Mouse (Mus musculus) ovary, postnatal 36 days (tissue): ENCODE results near the gene Gkap1.

Experiments
- DNase-seq: peaks from one replicate; pipeline ENCODE4 v3.0.0; 2022; ENCODE audit warnings: low spot score, mixed read lengths

Gene Gkap1

DNA sequence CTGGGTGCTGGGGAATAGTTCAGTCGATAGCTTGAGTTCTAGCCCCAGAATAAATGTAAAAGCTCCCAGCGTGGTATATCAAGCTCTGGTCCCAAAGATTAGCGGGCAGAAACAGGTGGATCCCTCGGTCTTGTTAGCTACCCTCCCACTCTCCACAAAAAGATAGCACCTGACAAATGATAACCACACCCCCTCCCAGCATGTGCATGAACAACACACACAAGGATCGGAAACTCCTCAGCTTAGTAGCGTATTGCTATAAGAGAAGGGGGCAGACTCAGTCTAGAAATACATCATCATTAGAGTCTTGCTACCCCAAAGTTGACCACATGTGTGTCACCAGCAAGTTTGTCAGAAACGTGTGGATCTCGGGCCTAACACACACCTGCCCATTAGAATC, at the start of gene Gkap1:
Gene Gkap1, minus strand, starts transcription at position 101 of the 400 bp plus-strand sequence.
- DNase-seq, result no peak

- no peak for DNase-seq
Measured at GRCm38 (mm10) chr13:58317768-58318167, 42.3 kb upstream of the Gkap1 start.

GRCm38 (mm10) chr13:58314991-58315390, 39.5 kb upstream of the Gkap1 start:
- DNase-seq, result no peak

GRCm38 (mm10) chr13:58313758-58314157, 38.3 kb upstream of the Gkap1 start:
- DNase-seq, result no peak

DNA sequence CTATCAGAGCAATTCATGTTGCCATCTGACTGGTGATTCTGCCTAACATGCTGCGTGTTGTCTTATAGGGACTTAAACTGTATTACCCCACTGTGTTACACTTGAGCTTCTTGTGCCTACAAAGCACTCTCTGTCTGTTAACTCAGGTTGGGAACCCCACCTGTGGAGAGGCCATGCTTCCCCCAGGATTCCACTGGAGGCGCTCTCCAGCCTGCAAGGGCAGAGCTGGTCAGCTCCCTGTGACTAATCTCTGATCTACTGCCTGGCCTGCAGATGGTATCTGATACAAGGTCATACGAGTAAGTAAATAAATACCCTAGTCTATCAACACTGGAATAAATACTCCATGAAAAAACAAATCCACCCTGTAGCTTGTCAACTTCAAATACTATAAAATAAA, 35.9 kb upstream of the Gkap1 start:
- DNase-seq, result no peak

DNA sequence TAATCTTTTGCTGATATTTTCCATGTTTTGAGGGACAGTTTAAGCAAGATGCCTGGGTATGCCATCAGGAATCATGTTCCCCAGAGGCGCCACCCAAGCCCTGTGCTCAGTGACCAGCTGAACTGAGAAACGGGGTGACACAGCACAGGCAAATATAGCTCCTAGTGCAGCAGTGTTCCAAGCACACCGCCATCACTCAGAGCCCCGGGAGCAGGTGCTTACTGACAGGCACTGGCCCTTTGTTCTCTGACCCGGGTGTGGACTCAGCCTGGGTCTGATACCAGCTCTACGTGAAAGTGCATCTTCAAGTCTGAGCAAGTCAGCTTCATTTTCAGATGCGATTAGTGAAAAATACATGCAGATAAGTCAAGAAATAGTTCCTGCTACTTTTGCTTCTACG, 34.0 kb upstream of the Gkap1 start:
- DNase-seq, result no peak

GRCm38 (mm10) chr13:58307453-58307852, 32.0 kb upstream of the Gkap1 start:
- no peak for DNase-seq

DNA sequence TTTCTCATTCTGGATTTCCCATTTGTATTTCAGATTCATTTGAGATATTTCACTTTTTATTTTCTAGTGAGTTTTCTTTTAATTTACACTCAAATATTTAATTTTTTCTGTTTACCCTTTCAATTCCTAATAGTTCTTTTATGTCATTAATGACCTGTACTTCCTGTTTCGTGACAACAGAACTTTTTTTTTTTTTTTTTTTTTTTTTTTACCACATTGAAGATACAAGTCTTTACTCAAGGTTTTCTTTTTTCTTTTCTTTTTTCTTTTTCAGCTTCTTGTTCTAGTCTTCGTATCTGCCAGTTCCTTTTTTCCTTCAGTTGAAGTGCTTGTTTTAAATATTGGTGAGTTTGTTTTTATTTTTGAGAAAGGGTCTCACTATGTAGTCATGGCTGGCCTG, 29.7 kb upstream of the Gkap1 start:
- no peak for DNase-seq

DNA sequence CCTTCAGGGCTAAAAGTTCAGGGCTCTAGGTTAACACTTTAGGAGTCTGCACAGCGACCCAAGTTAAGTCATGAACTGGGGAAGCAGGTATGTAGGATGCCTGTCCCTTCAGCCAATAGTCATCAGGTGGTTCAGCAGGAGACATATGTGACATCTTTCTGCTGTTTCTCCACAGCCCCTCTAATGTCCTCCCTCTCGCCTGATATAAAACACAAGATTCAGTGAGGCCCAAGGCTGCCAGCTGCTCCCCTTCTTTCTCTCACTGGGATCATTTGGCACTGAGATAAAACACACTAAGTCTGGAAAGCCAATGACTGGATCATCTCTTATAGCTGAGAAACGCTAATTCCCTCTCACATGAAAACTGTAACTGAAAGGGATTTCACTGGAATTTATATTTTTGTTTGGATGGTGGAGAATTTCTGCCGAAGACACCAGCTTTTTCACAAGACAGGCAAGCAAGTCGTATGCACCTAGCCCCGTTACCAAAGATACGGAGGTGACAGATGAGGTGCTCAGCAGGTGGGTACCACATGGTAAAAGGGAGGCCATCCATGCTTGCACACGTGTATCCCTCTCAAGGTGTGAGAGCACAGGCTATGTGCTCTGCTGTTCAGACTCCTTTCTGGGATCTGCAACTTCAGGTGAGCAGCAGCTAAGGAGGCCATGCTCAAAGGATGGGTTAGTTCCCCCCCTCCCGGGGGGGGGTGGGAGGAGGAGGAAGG, 27.1 kb upstream of the Gkap1 start:
- no peak for DNase-seq

- no peak for DNase-seq
Measured at GRCm38 (mm10) chr13:58301961-58302360, 26.5 kb upstream of the Gkap1 start.

DNA sequence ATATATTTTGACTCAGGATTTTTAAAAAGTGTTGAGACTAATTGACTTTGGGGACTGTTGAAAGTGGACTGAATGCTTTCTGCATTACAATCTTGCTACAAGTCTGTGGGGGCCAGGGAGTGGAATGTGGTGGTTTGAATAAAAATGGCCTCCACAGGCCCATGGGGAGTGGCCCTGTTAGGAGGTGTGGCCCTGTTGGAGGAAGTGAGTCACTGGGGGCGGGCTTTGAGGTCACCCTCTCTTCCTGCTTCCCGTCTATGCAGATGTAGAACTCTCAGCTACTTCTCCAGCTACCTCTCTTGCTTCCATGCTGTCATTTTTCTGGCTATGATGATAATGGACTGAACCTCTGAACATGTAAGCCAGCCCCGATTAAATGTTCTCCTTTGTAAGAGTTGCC, 23.3 kb upstream of the Gkap1 start:
- no peak for DNase-seq

DNA sequence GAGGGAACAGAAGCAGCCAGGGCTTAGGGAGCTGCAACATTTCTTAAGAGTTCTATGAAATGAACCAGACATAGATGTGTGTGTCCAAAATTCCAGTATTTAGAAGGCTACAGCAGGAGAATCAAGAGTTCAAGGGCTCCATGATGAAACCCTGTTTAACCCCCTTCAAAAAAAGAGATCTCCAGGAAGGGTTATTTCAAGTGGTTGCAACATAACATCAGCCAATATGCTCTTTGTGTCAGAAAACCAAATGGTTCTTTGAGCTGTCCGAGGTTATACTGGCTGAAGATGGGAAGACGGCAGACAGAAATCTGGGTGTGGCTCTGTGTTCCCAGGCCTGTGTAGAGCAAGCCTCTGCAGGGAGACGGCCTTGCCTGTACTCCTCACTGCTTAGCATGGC, 20.1 kb upstream of the Gkap1 start:
- DNase-seq, result no peak

- no peak for DNase-seq
Measured at GRCm38 (mm10) chr13:58292811-58293210, 17.3 kb upstream of the Gkap1 start.

- DNase-seq, result no peak
Measured at GRCm38 (mm10) chr13:58289308-58289707, 13.8 kb upstream of the Gkap1 start.

- DNase-seq, result peak; percentile 84
Measured at GRCm38 (mm10) chr13:58287822-58288221, 12.3 kb upstream of the Gkap1 start.

GRCm38 (mm10) chr13:58283466-58283865, 8.0 kb upstream of the Gkap1 start:
- no peak for DNase-seq

DNA sequence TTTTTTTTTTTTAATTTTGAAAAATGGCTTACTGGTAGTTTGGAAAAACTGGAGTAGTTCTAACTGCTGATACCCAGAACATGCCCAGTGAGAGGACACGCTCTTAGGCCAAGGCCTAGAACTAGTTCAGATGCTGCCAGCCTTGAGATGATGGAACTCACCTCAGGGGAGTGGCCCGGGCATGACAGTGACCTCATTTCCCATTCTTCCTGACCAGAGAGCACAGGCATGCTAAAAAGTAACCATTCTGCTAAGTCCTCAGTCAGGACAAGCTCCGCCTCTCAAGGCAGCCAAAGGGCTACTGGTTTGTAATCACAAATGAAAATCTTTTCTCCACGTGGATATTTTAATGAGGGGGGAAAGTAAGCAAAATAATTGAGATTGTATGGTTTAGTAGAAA, 6.4 kb upstream of the Gkap1 start:
- DNase-seq, result no peak

DNA sequence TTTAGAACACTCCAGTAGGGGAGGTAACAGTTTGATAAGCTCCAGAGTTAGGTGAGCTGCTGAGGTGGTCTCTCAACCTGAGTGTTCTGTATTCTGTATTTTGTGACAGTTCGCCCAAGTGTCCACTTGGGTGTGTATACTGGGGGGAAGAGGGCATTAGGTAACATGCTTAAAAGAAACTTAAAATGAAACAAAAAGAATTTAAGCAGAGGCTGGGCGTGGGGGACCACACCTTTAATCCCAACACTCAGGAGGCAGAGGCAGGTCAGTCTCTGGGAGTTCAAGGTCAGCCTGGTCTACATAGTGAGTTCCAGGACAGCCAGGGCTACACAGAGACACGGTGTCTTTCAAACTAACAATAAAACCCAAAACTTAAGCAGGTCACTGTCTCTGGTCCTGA, 5.0 kb upstream of the Gkap1 start:
- DNase-seq, result no peak

DNA sequence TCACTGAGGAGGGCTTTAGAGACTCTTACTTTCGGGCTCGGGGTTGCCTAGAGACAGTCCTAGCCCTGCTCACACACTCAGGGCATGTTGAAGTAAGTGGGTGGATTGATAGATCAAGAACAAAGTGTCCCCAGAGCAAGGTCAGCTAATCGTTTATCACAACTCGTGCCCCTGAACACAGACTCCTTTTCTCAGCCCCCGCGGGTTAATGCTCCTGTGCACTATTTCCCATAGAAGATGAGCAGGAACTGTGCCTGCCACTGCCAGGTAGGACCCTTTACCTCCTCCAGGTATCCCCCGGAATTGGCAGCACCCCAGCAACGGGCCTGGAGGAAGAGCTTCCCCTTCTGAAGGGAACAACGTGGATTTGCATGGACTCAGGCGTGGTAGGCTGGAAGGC, 757 bp upstream of the Gkap1 start:
- peak; percentile 39 for DNase-seq

DNA sequence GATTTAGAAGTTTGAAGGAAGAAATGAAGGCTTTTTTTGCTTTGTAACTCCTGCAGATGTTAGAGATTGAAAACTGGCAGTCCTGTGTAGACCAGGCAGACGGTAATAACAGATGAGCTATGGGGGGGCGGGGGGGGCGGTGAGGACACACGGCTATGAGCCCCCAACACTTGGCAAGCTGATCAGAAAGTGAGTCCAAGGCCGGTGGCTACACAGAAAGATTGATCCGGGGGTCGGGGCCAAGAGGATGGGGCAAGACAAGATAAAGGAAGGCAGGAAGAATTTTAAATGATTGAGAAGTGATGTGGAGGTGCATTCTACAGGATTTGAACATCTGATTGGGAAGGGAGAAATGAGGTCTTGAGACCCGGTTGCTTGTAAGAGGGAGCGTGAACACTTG, 423 bp downstream of the Gkap1 start:
- DNase-seq, result no peak

DNA sequence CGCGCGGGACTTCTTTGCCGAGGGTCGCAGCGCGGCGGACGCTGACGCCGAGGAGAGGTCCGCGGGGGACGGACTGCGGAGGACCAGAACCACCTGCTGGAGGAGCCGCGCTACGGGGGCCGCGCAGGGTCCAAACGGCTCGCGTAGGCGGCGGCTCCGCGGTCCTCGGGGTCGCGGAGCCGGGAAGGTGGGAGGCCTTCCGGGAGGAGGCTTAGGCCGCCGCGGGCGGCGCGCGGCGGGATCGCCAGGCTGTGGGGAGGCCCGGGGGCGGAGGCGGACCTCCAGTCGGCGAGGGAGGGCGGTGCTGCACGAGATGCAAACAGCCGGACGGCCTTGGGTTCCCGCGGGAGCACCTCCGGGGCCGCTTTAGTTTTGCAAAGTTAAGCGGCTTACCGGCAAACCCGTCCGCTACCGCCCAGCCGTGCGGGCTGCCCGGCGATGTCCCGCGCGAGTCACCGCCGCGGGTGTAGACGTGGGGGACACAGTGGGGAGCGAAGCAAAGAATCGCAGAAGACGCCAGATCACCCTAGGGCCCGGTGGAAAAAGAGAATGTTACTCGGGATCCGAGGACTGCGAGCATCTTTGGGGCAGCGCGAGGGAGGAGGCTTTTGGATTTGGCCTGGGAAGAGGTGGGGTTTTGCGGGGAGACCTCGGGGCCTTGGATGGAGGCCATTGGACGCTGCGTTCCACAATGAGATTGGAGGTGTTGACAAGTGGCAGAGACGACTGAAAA, 1.1 kb downstream of the Gkap1 start:
- DNase-seq, result peak; percentile 86

- DNase-seq, result peak; percentile 49
Measured at GRCm38 (mm10) chr13:58273411-58274258, 1.9 kb downstream of the Gkap1 start.

DNA sequence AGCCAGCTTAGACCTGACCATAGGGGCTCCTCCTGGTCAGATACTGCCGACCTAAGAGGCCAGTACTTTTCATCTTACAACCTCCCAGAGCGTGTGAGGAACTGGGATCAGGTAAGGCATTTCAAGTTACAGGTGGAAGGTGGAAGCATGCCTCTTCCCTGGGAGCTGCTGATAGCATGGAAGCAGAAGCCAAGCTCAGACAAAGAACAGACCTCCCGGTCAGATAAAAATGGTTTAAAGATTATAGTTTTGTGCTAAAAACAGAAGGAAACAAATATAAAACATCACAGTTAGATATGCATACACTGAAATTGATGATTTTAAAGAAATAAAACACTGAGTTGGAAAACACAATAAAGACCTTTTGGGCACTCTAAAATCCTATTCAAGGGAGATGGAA, 8.6 kb downstream of the Gkap1 start:
- no peak for DNase-seq
